Mouse (Mus musculus): ENCODE measurements around the gene Ndrg3. TPM values are rescaled to one million over a fixed set of nuclear protein-coding genes. Genes with fewer than 3 reads are reported as not detected.

Ndrg3 gene
- total and polyA plus RNA-seq, 2 experiments from 2014 or later = 160 to 178 TPM

DNA sequence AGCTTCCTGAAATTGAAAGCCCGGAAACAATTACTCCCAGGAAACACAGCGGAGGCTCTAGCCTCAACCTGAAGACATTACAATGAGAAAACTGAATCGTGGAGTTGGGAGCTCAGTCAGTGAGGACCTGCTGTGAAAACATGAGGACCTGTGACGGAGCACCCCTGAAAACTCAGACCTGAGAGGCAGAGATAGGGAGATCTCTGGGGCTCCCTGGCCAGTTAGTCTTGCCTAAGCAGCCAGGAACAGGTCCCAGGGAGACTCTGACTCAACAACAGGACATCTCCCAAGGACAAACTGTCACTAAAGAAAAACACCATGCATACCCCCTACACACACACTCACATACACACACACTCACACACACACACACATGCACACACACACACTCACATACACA is 93.5 kb downstream of the Ndrg3 start:
- Histone ChIP-seq H3K4me1 (ENCODE audit: insufficient read depth, low read length) (peaks cover 2% of the 10 kb centered on the region; the same call in 1 of the 2 replicates), H3K27ac (ENCODE audit: low read depth, low read length) (no peak overlapping the region), H3K9me3 (ENCODE audit: low read length) (no peaks in the 10 kb centered on the region), H3K27me3 (ENCODE audit: insufficient read depth, low read length) (no peaks in the 10 kb centered on the region), H3K4me3 (ENCODE audit: low read depth, low read length) (no peak overlapping the region), H3K9ac (replicated peaks; ENCODE audit: low read length, poor library complexity, severe bottlenecking) (no peak overlapping the region), H3K4me2 (ENCODE audit: low read depth, low read length, poor library complexity, severe bottlenecking) (no peak overlapping the region), H3K36me3 (ENCODE audit: insufficient read depth, low read length) (no peaks in the 10 kb centered on the region)
- no peak for ATAC-seq (ENCODE audit: low FRiP score)
- no peak for DNase-seq (ENCODE audit: low spot score)
- TF ChIP-seq CTCF (IDR thresholded peaks at IDR 0.05) = no peak
- 66% methylated on average over 4 of the region's 4 CpGs for whole genome bisulfite sequencing

DNA sequence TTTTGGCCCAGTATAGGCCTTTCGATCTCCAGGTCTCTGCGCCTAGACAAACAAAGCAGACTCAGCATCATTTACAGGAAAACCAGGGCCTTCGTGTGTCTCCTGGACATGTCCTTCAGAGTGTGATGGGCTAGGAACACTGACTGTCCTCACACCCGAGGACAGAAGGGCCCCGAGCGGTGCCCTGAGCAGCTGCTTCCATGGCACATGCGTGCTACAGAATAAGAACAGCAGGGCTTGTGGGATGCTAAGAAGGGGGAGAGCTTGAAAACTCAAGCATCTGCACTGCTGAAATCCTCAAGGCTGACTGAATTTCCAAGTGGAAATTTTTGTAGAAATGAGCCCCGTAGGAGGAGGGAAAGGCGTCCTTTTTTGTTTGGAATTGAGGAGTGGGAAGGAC is 94.8 kb downstream of the Ndrg3 start:
- peaks cover 3% of the 10 kb centered on the region; the same call in 1 of the 2 replicates for H3K4me1 ChIP-seq (ENCODE audit: insufficient read depth, low read length)
- ATAC-seq (ENCODE audit: low FRiP score) (no peak), DNase-seq (ENCODE audit: low spot score) (no peak)
- no peaks in the 10 kb centered on the region for H3K27me3 ChIP-seq (ENCODE audit: insufficient read depth, low read length)
- TF ChIP-seq CTCF (IDR thresholded peaks at IDR 0.05) = no peak
- no peak overlapping the region for H3K4me3 ChIP-seq (ENCODE audit: low read depth, low read length)
- H3K27ac ChIP-seq (ENCODE audit: low read depth, low read length) = no peak overlapping the region
- H3K9me3 ChIP-seq (ENCODE audit: low read length) = no peaks in the 10 kb centered on the region
- no peak overlapping the region for H3K9ac ChIP-seq (replicated peaks; ENCODE audit: low read length, poor library complexity, severe bottlenecking)
- H3K4me2 ChIP-seq (ENCODE audit: low read depth, low read length, poor library complexity, severe bottlenecking) = no peak overlapping the region
- no peaks in the 10 kb centered on the region for H3K36me3 ChIP-seq (ENCODE audit: insufficient read depth, low read length)
- 84% methylated on average over 9 of the region's 9 CpGs for WGBS

DNA sequence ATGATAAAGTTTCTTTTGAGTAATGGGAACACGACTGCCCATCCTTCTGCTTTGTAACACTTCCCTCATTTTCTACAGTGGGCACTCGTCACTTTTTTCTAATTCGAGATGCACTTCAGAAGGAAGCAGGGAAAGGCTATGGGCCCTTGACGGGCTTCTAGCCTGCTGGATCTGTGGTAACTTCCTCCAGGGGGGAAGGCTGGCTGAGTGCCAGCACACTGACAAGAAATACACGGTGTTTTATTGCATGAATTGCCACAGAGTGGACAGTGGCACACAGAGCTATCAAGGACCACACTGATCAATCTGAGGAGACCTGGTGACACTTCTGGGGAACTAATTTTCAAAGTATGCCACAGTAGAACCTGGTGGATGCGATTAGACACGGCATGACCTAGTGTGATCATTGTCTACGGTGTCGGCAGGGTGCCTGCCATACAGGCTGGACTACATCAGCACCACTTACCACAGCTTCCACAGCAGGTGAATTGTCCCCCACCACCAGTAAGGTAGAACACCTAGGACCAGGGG is 95.4 kb downstream of the Ndrg3 start:
- no peak overlapping the region for H3K9ac ChIP-seq (replicated peaks; ENCODE audit: low read length, poor library complexity, severe bottlenecking)
- DNase-seq (ENCODE audit: low spot score) (no peak), ATAC-seq (ENCODE audit: low FRiP score) (no peak)
- WGBS = 68% methylated on average over 9 of the region's 9 CpGs
- H3K27ac ChIP-seq (ENCODE audit: low read depth, low read length) = no peak overlapping the region
- no peak overlapping the region for H3K4me3 ChIP-seq (ENCODE audit: low read depth, low read length)
- peaks cover 5% of the 10 kb centered on the region; the same call in 1 of the 2 replicates for H3K4me1 ChIP-seq (ENCODE audit: insufficient read depth, low read length)
- no peak overlapping the region for H3K4me2 ChIP-seq (ENCODE audit: low read depth, low read length, poor library complexity, severe bottlenecking)
- H3K9me3 ChIP-seq (ENCODE audit: low read length) = no peaks in the 10 kb centered on the region
- TF ChIP-seq CTCF (IDR thresholded peaks at IDR 0.05) = no peak
- no peaks in the 10 kb centered on the region for H3K36me3 ChIP-seq (ENCODE audit: insufficient read depth, low read length)
- no peaks in the 10 kb centered on the region for H3K27me3 ChIP-seq (ENCODE audit: insufficient read depth, low read length)

DNA sequence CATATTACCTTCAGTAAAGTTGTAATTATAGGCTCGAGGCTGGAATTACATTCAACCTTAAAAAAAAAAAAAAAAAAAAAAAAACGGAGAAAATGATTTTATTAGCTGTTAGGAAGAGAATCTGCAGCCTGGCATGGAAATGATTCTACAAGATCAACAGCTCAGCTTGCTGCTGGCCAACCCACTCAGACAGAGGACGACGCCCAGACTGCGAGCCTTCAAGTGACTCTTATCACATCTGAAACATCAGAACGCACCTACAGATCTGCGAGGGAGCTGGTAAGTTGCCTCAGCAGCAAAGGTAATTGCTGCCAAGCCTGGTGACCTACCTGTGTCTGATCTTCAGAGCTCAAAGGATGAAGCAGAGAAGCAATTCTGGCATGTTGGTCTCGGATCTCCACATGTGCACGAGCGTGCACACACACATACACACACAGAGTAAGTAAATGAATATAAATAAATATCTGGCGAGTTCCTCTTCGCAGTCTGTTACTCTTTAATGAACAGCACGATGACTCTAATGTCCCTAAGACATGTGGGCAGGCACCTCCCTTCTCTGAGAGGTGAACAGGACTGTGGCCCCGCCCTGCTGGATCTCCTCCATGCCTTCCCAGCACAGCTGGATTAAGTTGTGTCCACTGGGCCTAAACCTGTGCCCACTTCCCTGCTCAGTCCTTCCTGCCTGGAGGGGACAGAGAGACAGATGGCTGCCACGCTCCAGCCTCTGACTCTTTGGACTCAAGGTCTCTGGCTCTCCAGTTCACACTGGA is 97.2 kb downstream of the Ndrg3 start:
- TF ChIP-seq CTCF (IDR thresholded peaks at IDR 0.05) = no peak
- H3K9me3 ChIP-seq (ENCODE audit: low read length) = no peaks in the 10 kb centered on the region
- no peak overlapping the region for H3K27ac ChIP-seq (ENCODE audit: low read depth, low read length)
- no peak overlapping the region for H3K4me3 ChIP-seq (ENCODE audit: low read depth, low read length)
- H3K36me3 ChIP-seq (ENCODE audit: insufficient read depth, low read length) = no peaks in the 10 kb centered on the region
- no peak overlapping the region for H3K9ac ChIP-seq (replicated peaks; ENCODE audit: low read length, poor library complexity, severe bottlenecking)
- H3K27me3 ChIP-seq (ENCODE audit: insufficient read depth, low read length) = no peaks in the 10 kb centered on the region
- ATAC-seq (ENCODE audit: low FRiP score) = no peak
- 78% methylated on average over 15 of the region's 15 CpGs for WGBS
- H3K4me1 ChIP-seq (ENCODE audit: insufficient read depth, low read length) = peaks cover 5% of the 10 kb centered on the region; the same call in 1 of the 2 replicates
- DNase-seq (ENCODE audit: low spot score) = no peak
- no peak overlapping the region for H3K4me2 ChIP-seq (ENCODE audit: low read depth, low read length, poor library complexity, severe bottlenecking)

DNA sequence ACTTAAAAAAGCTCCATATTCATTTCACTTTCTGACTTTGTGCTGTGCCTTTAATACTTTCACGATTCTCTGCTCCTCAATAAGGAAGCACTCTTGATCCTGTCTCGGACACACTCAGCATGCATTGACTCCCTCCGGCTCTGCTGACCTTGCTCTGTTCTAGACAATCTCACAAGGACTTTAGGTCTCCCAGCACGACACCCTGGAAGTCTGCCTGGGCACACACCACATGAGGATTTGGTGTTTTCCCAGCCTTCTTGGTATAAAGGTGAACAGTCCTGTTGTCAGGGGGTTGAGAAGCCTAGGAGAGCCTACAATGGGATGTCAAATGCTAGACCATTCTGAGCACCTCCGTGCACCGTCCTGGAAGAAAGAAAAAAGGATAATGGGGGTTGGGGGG is 99.0 kb downstream of the Ndrg3 start:
- no peak for ATAC-seq (ENCODE audit: low FRiP score)

DNA sequence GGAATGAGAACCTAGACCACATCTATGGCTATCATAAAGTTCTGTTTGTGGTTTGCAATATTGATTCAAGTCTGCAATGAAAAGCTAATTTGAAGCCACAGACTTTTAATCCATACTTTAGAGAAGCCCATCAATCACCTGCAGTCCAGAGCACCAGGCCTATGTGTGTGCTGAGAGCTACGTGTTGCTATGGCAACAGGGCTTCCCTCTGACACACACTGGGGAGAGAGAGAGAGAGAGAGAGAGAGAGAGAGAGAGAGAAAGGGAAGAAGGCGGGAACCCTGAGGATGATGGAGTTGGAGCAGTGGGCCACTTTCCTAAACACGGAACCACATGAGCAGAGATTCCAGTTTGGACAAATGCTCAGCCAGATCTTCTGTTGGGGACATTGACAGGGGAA is 99.6 kb downstream of the Ndrg3 start:
- no peak overlapping the region for H3K27ac ChIP-seq (ENCODE audit: low read depth, low read length)
- 17% methylated on average over 3 of the region's 3 CpGs for WGBS
- no peak overlapping the region for H3K9ac ChIP-seq (replicated peaks; ENCODE audit: low read length, poor library complexity, severe bottlenecking)
- 0 out of 2 replicates have a peak, but pooled peaks cover 3% of the 10 kb centered on the region for H3K4me1 ChIP-seq (ENCODE audit: insufficient read depth, low read length)
- H3K9me3 ChIP-seq (ENCODE audit: low read length) = no peaks in the 10 kb centered on the region
- no peak overlapping the region for H3K4me2 ChIP-seq (ENCODE audit: low read depth, low read length, poor library complexity, severe bottlenecking)
- no peak overlapping the region for H3K4me3 ChIP-seq (ENCODE audit: low read depth, low read length)
- no peak for TF ChIP-seq CTCF (IDR thresholded peaks at IDR 0.05)
- H3K36me3 ChIP-seq (ENCODE audit: insufficient read depth, low read length) = no peaks in the 10 kb centered on the region
- DNase-seq (ENCODE audit: low spot score) (peak; percentile 73), ATAC-seq (ENCODE audit: low FRiP score) (0 out of 2 replicates have a peak, but pooled peaks have one; percentile 52)
- no peaks in the 10 kb centered on the region for H3K27me3 ChIP-seq (ENCODE audit: insufficient read depth, low read length)

More for the DNA sequence above, 99.0 kb downstream of the Ndrg3 start:
- WGBS = 52% methylated on average over 6 of the region's 6 CpGs
- Histone ChIP-seq H3K36me3 (ENCODE audit: insufficient read depth, low read length) (no peaks in the 10 kb centered on the region), H3K27ac (ENCODE audit: low read depth, low read length) (no peak overlapping the region), H3K9ac (replicated peaks; ENCODE audit: low read length, poor library complexity, severe bottlenecking) (no peak overlapping the region), H3K9me3 (ENCODE audit: low read length) (no peaks in the 10 kb centered on the region), H3K27me3 (ENCODE audit: insufficient read depth, low read length) (no peaks in the 10 kb centered on the region), H3K4me3 (ENCODE audit: low read depth, low read length) (no peak overlapping the region), H3K4me2 (ENCODE audit: low read depth, low read length, poor library complexity, severe bottlenecking) (no peak overlapping the region), H3K4me1 (ENCODE audit: insufficient read depth, low read length) (0 out of 2 replicates have a peak, but pooled peaks cover 3% of the 10 kb centered on the region)
- TF ChIP-seq CTCF (IDR thresholded peaks at IDR 0.05) = no peak
- DNase-seq (ENCODE audit: low spot score) = no peak

All from midbrain, postnatal 0 days (tissue).